Mouse (Mus musculus) C2C12 (cell line): Measurements from ENCODE around the gene Gm42674. TPM values are rescaled to one million over a fixed set of nuclear protein-coding genes. Genes with fewer than 3 reads are reported as not detected.

ENCODE experiments used
- H3K27me3 ChIP-seq: one replicate; pipeline ENCODE4 v1.6.1; 2011; ENCODE audit not compliant: control insufficient read depth, insufficient read depth, insufficient read length
- H3K36me3 ChIP-seq: one replicate; pipeline ENCODE4 v1.6.1; 2011; ENCODE audit not compliant: control insufficient read depth, insufficient read depth
- H3K4me3 ChIP-seq: one replicate; pipeline ENCODE4 v1.5.1; 2011; ENCODE audit warnings: mild to moderate bottlenecking, control low read depth; ENCODE audit not compliant: poor library complexity, insufficient read depth, severe bottlenecking
- H3K79me2 ChIP-seq: one replicate; pipeline ENCODE4 v1.6.1; 2011; ENCODE audit not compliant: control insufficient read depth, insufficient read depth
- H3K79me3 ChIP-seq: one replicate; pipeline ENCODE4 v1.6.1; 2011; ENCODE audit warnings: low read depth, control low read depth
- H3ac ChIP-seq: one replicate; pipeline ENCODE3; 2011; ENCODE audit warnings: low read depth; ENCODE audit not compliant: control insufficient read depth, insufficient read length
- CEBPB ChIP-seq: IDR thresholded peaks from one replicate; pipeline ENCODE4 v1.6.1; 2011; ENCODE audit warnings: low read depth, mild to moderate bottlenecking, control low read depth, moderate library complexity
- CTCF ChIP-seq: IDR thresholded peaks from one replicate; pipeline ENCODE4 v1.5.1; 2011; ENCODE audit not compliant: control insufficient read depth, insufficient read depth, insufficient read length
- FOSL1 ChIP-seq: IDR thresholded peaks from one replicate; pipeline ENCODE4 v1.8.0; 2011; ENCODE audit warnings: mild to moderate bottlenecking, low read length; ENCODE audit not compliant: poor library complexity, insufficient read depth, severe bottlenecking
- MAX ChIP-seq: IDR thresholded peaks from one replicate; pipeline ENCODE4 v1.6.1; 2011; ENCODE audit warnings: mild to moderate bottlenecking, control low read depth
- MYOD1 ChIP-seq: IDR thresholded peaks from one replicate; pipeline ENCODE4 v1.6.1; 2011; ENCODE audit warnings: low read depth; ENCODE audit not compliant: control insufficient read depth, insufficient read length
- MYOG ChIP-seq: IDR thresholded peaks from one replicate; pipeline ENCODE4 v1.6.1; 2011; ENCODE audit not compliant: control insufficient read depth, insufficient read length; ENCODE audit errors: extremely low read depth
- USF1 ChIP-seq: IDR thresholded peaks from one replicate; pipeline ENCODE4 v1.6.1; 2011; ENCODE audit warnings: low read depth, mild to moderate bottlenecking, control low read depth, moderate library complexity
- polyA plus RNA-seq: library from polyadenylated mRNA; unstranded; fragments of >200 nt; fragmentation: generic; extraction: Trizol; gene quantifications from one replicate; pipeline ENCODE4 v1.2.1, GENCODE M21; 2012; ENCODE audit warnings: missing spikeins

The Gm42674 gene
- polyA plus RNA-seq, 1 experiment, result 1.5 TPM

- TF ChIP-seq MAX (no peak), MYOD1 (no peak), MYOG (no peak), CTCF (no peak), USF1 (no peak), CEBPB (no peak), FOSL1 (no peak)
- Histone ChIP-seq H3K27me3 (no peaks in the 10 kb centered on the region), H3K36me3 (peaks cover 4% of the 10 kb centered on the region), H3K4me3 (no peak overlapping the region), H3K79me3 (no peaks in the 10 kb centered on the region), H3ac (no peak overlapping the region), H3K79me2 (no peaks in the 10 kb centered on the region)
Observed at GRCm38 (mm10) chr3:90626266-90627021, 24.7 kb downstream of the Gm42674 start.

- TF ChIP-seq CEBPB, result no peak
- no peak for TF ChIP-seq USF1
- TF ChIP-seq MAX, result no peak
- no peak for TF ChIP-seq FOSL1
- TF ChIP-seq MYOD1, result no peak
- no peak for TF ChIP-seq MYOG
- TF ChIP-seq CTCF, result no peak
- Histone ChIP-seq H3K36me3 (peaks cover 4% of the 10 kb centered on the region), H3K27me3 (no peaks in the 10 kb centered on the region), H3K79me3 (no peaks in the 10 kb centered on the region), H3K4me3 (no peak overlapping the region), H3ac (no peak overlapping the region), H3K79me2 (no peaks in the 10 kb centered on the region)
Observed at GRCm38 (mm10) chr3:90627366-90627765, 25.7 kb downstream of the Gm42674 start.

GRCm38 (mm10) chr3:90627807-90628206, 26.1 kb downstream of the Gm42674 start:
- H3K79me3 ChIP-seq, result no peaks in the 10 kb centered on the region
- no peaks in the 10 kb centered on the region for H3K27me3 ChIP-seq
- H3K36me3 ChIP-seq, result peaks cover 4% of the 10 kb centered on the region
- no peak overlapping the region for H3K4me3 ChIP-seq
- TF ChIP-seq FOSL1 (no peak), USF1 (no peak), CEBPB (no peak), MYOG (no peak), CTCF (peak; percentile 92)
- H3K79me2 ChIP-seq, result no peaks in the 10 kb centered on the region
- H3ac ChIP-seq, result no peak overlapping the region

- H3K36me3 ChIP-seq, result no peaks in the 10 kb centered on the region
- H3K27me3 ChIP-seq, result no peaks in the 10 kb centered on the region
- peak; percentile 21 for TF ChIP-seq MYOD1
- no peak for TF ChIP-seq CTCF
- TF ChIP-seq MYOG, result no peak
- H3K79me2 ChIP-seq, result no peaks in the 10 kb centered on the region
- no peak overlapping the region for H3K4me3 ChIP-seq
- H3ac ChIP-seq, result no peak overlapping the region
- H3K79me3 ChIP-seq, result no peaks in the 10 kb centered on the region
Observed at GRCm38 (mm10) chr3:90629298-90629697, 27.6 kb downstream of the Gm42674 start.

GRCm38 (mm10) chr3:90631984-90632383, 30.3 kb downstream of the Gm42674 start:
- H3K36me3 ChIP-seq, result no peaks in the 10 kb centered on the region
- no peak for TF ChIP-seq FOSL1
- no peak for TF ChIP-seq MYOG
- TF ChIP-seq CTCF, result no peak
- no peak for TF ChIP-seq CEBPB
- TF ChIP-seq MYOD1, result no peak
- TF ChIP-seq MAX, result no peak
- no peak for TF ChIP-seq USF1
- no peak overlapping the region for H3K4me3 ChIP-seq
- H3K79me3 ChIP-seq, result no peaks in the 10 kb centered on the region
- H3K27me3 ChIP-seq, result no peaks in the 10 kb centered on the region
- H3K79me2 ChIP-seq, result no peaks in the 10 kb centered on the region
- no peak overlapping the region for H3ac ChIP-seq
